Mouse (Mus musculus): Measurements from ENCODE around the gene Ythdc1. TPM values are rescaled to one million over a fixed set of nuclear protein-coding genes. Genes with fewer than 3 reads are reported as not detected.

Ythdc1 gene
- polyA plus RNA-seq, 1 experiment = 112 TPM

DNA sequence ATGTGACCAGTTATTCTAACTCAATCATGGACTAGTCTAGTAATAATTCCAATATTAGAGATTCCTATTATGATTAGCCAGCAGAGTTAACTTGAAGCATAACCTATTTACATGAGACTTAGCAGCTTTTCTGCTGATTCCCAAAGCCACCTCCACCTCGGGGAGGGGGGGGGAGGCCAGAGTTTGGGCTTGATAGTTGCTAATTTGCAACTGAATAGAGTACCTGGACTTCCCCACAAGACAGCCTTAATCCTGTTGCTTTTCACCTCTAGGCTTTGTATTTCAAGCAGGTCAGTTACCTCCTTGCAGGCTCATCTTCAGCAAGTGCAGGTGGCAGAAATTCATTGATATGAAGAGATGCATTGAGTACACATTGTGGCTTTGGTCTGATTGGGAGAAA, 53.7 kb downstream of the Ythdc1 start:
- peaks cover 3% of the 10 kb centered on the region for H3K9me3 ChIP-seq (replicated peaks; ENCODE audit: control insufficient read depth, insufficient read depth, low read length, poor library complexity, severe bottlenecking)
- no peaks in the 10 kb centered on the region for H3K4me1 ChIP-seq (ENCODE audit: control insufficient read depth, insufficient read depth, low read length)
- no peaks in the 10 kb centered on the region for H3K27me3 ChIP-seq (ENCODE audit: control insufficient read depth, insufficient read depth, low read length, poor library complexity, severe bottlenecking)
- no peaks in the 10 kb centered on the region for H3K36me3 ChIP-seq (ENCODE audit: control insufficient read depth, insufficient read depth, low read length, poor library complexity, severe bottlenecking)
- H3K9ac ChIP-seq (ENCODE audit: low read depth, poor library complexity, severe bottlenecking) = no peak overlapping the region
- no peak overlapping the region for H3K4me3 ChIP-seq (ENCODE audit: low read depth, low read length)
- peak; percentile 81 for TF ChIP-seq EP300 (IDR thresholded peaks at IDR 0.05; ENCODE audit: insufficient read depth, low read depth, low read length)
- no peak for TF ChIP-seq CTCF (IDR thresholded peaks at IDR 0.05; ENCODE audit: low read depth, low read length)
- TF ChIP-seq POLR2A (IDR thresholded peaks at IDR 0.05; ENCODE audit: insufficient read depth, low read length) = no peak
- peak overlapping the region; percentile 86 for H3K27ac ChIP-seq (ENCODE audit: insufficient read depth, low read length)

GRCm38 (mm10) chr5:86858336-86858735, 54.3 kb downstream of the Ythdc1 start:
- no peaks in the 10 kb centered on the region for H3K4me1 ChIP-seq (ENCODE audit: control insufficient read depth, insufficient read depth, low read length)
- H3K9ac ChIP-seq (ENCODE audit: low read depth, poor library complexity, severe bottlenecking) = no peak overlapping the region
- no peaks in the 10 kb centered on the region for H3K27me3 ChIP-seq (ENCODE audit: control insufficient read depth, insufficient read depth, low read length, poor library complexity, severe bottlenecking)
- no peak overlapping the region for H3K4me3 ChIP-seq (ENCODE audit: low read depth, low read length)
- TF ChIP-seq EP300 (IDR thresholded peaks at IDR 0.05; ENCODE audit: insufficient read depth, low read depth, low read length) = peak; percentile 75
- no peak for TF ChIP-seq CTCF (IDR thresholded peaks at IDR 0.05; ENCODE audit: low read depth, low read length)
- no peaks in the 10 kb centered on the region for H3K36me3 ChIP-seq (ENCODE audit: control insufficient read depth, insufficient read depth, low read length, poor library complexity, severe bottlenecking)
- peaks cover 2% of the 10 kb centered on the region for H3K9me3 ChIP-seq (replicated peaks; ENCODE audit: control insufficient read depth, insufficient read depth, low read length, poor library complexity, severe bottlenecking)
- H3K27ac ChIP-seq (ENCODE audit: insufficient read depth, low read length) = peak overlapping the region; percentile 86

DNA sequence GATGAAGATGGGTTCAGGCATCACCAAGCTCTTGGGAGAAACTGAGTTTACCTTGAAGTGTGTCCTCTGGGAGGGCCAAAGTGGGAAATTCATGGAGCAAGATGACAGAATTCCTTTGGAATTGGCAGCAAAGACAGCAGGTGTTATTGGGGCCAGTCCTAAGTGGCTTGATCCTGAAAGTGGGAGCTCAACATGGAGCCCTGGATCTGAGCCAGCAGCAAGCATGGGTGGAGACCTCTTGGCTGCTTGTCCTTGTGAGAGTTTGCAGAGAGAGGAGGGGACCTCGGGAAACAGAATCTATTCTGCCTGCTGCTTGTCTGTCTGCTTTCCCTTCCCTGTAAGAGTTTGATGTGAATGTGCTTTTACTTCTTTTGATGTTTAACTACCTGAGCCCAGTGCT, 67.9 kb downstream of the Ythdc1 start:
- TF ChIP-seq CTCF (IDR thresholded peaks at IDR 0.05; ENCODE audit: low read depth, low read length) (no peak), POLR2A (IDR thresholded peaks at IDR 0.05; ENCODE audit: insufficient read depth, low read length) (no peak), EP300 (IDR thresholded peaks at IDR 0.05; ENCODE audit: insufficient read depth, low read depth, low read length) (no peak)
- Histone ChIP-seq H3K4me3 (ENCODE audit: low read depth, low read length) (no peak overlapping the region), H3K9me3 (replicated peaks; ENCODE audit: control insufficient read depth, insufficient read depth, low read length, poor library complexity, severe bottlenecking) (no peaks in the 10 kb centered on the region; the same call in 1 of the 2 replicates), H3K36me3 (ENCODE audit: control insufficient read depth, insufficient read depth, low read length, poor library complexity, severe bottlenecking) (no peaks in the 10 kb centered on the region), H3K9ac (ENCODE audit: low read depth, poor library complexity, severe bottlenecking) (no peak overlapping the region), H3K27ac (ENCODE audit: insufficient read depth, low read length) (no peak overlapping the region), H3K27me3 (ENCODE audit: control insufficient read depth, insufficient read depth, low read length, poor library complexity, severe bottlenecking) (no peaks in the 10 kb centered on the region), H3K4me1 (ENCODE audit: control insufficient read depth, insufficient read depth, low read length) (no peaks in the 10 kb centered on the region)

Other genes with a start within 250 kb of the Ythdc1 start
- gene Tmprss11f, start 171.8 kb upstream of the Ythdc1 start, polyA plus RNA-seq (2011; ENCODE audit: insufficient read depth, insufficient read length, low read depth, missing spikeins) = 0.18 and 0.99 TPM in 2 replicates
- not detected in 2 replicates for gene Tmprss11b, start 127.9 kb upstream of the Ythdc1 start, polyA plus RNA-seq (2011; ENCODE audit: insufficient read depth, insufficient read length, low read depth, missing spikeins)
- gene Tmprss11e, start 58.4 kb upstream of the Ythdc1 start, polyA plus RNA-seq (2011; ENCODE audit: insufficient read depth, insufficient read length, low read depth, missing spikeins) = not detected in 2 replicates
- not detected in 2 replicates for gene Ugt2b34, start 102.7 kb downstream of the Ythdc1 start, polyA plus RNA-seq (2011; ENCODE audit: insufficient read depth, insufficient read length, low read depth, missing spikeins)
- not detected in 2 replicates for gene Ugt2b1, start 122.3 kb downstream of the Ythdc1 start, polyA plus RNA-seq (2011; ENCODE audit: insufficient read depth, insufficient read length, low read depth, missing spikeins)
- not detected in 2 replicates for gene Ugt2b35, start 196.6 kb downstream of the Ythdc1 start, polyA plus RNA-seq (2011; ENCODE audit: insufficient read depth, insufficient read length, low read depth, missing spikeins)